In the genomic region with DNA sequence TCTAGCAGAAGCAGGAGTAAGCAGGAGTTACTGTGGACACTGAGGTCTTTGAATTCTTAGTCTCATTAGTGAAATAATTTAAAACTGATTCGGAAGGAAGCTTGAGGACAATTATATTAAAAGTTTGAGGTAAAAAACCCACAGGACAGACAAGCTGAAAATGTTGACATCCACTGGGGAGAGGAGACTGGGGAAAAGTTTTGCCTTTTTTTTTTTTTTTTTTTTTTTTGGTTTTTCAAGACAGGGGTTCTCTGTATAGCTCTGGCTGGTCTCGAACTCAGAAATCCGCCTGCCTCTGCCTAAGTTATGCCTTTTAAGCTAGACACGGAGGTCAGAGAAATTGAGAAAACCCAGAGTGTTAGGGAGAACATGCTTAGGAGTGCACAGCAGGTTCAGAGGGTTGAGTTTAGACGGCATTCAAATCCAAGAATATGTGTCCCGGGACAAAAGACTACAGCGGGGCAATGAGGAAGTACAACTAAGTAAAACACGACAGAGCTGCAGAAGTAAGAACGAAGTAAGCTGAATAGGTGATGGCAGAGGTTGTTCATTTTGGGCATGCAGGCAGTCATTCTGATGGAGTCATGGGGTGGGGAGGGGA, we compare ENCODE assay signal across 8 mouse cellular contexts. TPM values are rescaled to one million over a fixed set of nuclear protein-coding genes. Genes with fewer than 3 reads are reported as not detected.
DNase-seq lines count a peak whose midpoint lies in the region; ATAC-seq and TF ChIP-seq lines count a peak whose summit lies in the region.

No protein-coding gene starts in this region.

- TF ChIP-seq CTCF in heart, postnatal 0 days (IDR thresholded peaks at IDR 0.05; ENCODE audit: low read depth), result no peak

- peak overlapping the region; percentile 73 for H3K4me2 ChIP-seq in heart, postnatal 0 days (ENCODE audit: low read depth, low read length)
- peak overlapping the region; percentile 79 for H3K4me2 ChIP-seq in hindbrain, embryonic 14.5 days (replicated peaks)
- H3K4me2 ChIP-seq in midbrain, embryonic 13.5 days (replicated peaks), result peak overlapping the region; percentile 85

- no peak for ATAC-seq in heart, postnatal 0 days (ENCODE audit: insufficient read depth, low read depth)
- no peak for ATAC-seq in hindbrain, embryonic 14.5 days (ENCODE audit: low FRiP score)
- no peak for ATAC-seq in midbrain, embryonic 13.5 days

- H3K9ac ChIP-seq in heart, postnatal 0 days (replicated peaks; ENCODE audit: low read depth, low read length), result peak overlapping the region; percentile 61
- peak overlapping the region; percentile 49 for H3K9ac ChIP-seq in hindbrain, embryonic 14.5 days
- H3K9ac ChIP-seq in midbrain, embryonic 13.5 days (replicated peaks), result peak overlapping the region; percentile 67; the same call in 1 of the 2 replicates

- TF ChIP-seq EP300 in heart, postnatal 0 days (IDR thresholded peaks at IDR 0.05; ENCODE audit: low read depth), result no peak

- peak overlapping the region; percentile 65 for H3K4me3 ChIP-seq in heart, postnatal 0 days (ENCODE audit: low read depth, low read length)
- H3K4me3 ChIP-seq in hindbrain, embryonic 14.5 days (replicated peaks; ENCODE audit: low read length), result peak overlapping the region; percentile 47
- peak overlapping the region; percentile 63 for H3K4me3 ChIP-seq in midbrain, embryonic 13.5 days (replicated peaks)

- H3K36me3 ChIP-seq in heart, postnatal 0 days (replicated peaks; ENCODE audit: control insufficient read depth, insufficient read depth, low read length), result peaks cover 15% of the 10 kb centered on the region; the same call in 1 of the 2 replicates
- H3K36me3 ChIP-seq in hindbrain, embryonic 14.5 days (replicated peaks; ENCODE audit: control insufficient read depth, insufficient read depth), result no peaks in the 10 kb centered on the region
- no peaks in the 10 kb centered on the region; the same call in 1 of the 2 replicates for H3K36me3 ChIP-seq in midbrain, embryonic 13.5 days

- WGBS in heart, postnatal 0 days, result 86% methylated on average over 9 of the region's 9 CpGs
- WGBS in hindbrain, embryonic 14.5 days, result 92% methylated on average over 9 of the region's 9 CpGs
- WGBS in midbrain, embryonic 13.5 days, result 91% methylated on average over 9 of the region's 9 CpGs

- H3K27me3 ChIP-seq in heart, postnatal 0 days (ENCODE audit: control insufficient read depth, insufficient read depth, low read length), result no peaks in the 10 kb centered on the region
- H3K27me3 ChIP-seq in hindbrain, embryonic 14.5 days (ENCODE audit: control insufficient read depth, insufficient read depth, low read length), result no peaks in the 10 kb centered on the region
- no peaks in the 10 kb centered on the region for H3K27me3 ChIP-seq in midbrain, embryonic 13.5 days

- H3K9me3 ChIP-seq in heart, postnatal 0 days (replicated peaks; ENCODE audit: control insufficient read depth, low read length), result no peaks in the 10 kb centered on the region
- H3K9me3 ChIP-seq in hindbrain, embryonic 14.5 days (ENCODE audit: control insufficient read depth, low read length), result no peaks in the 10 kb centered on the region
- no peaks in the 10 kb centered on the region for H3K9me3 ChIP-seq in midbrain, embryonic 13.5 days

- H3K27ac ChIP-seq in heart, postnatal 0 days (ENCODE audit: low read depth), result peak overlapping the region; percentile 95
- peak overlapping the region; percentile 84; the same call in 1 of the 2 replicates for H3K27ac ChIP-seq in hindbrain, embryonic 14.5 days
- no peak overlapping the region for H3K27ac ChIP-seq in midbrain, embryonic 13.5 days

- peaks cover 15% of the 10 kb centered on the region for H3K4me1 ChIP-seq in heart, postnatal 0 days (ENCODE audit: control insufficient read depth, insufficient read depth)
- H3K4me1 ChIP-seq in hindbrain, embryonic 14.5 days (replicated peaks; ENCODE audit: control insufficient read depth, insufficient read depth, low read length), result peaks cover 18% of the 10 kb centered on the region
- H3K4me1 ChIP-seq in midbrain, embryonic 13.5 days (replicated peaks), result peaks cover 36% of the 10 kb centered on the region

- DNase-seq in heart, postnatal 0 days (ENCODE audit: low spot score), result no peak
- DNase-seq in heart, postnatal 4 days, result no peak
- peak; percentile 28 for DNase-seq in R1 (ENCODE audit: low read depth, low spot score)
- DNase-seq in hindbrain, embryonic 14.5 days (ENCODE audit: low spot score), result no peak
- DNase-seq in retina, embryonic 14.5 days (ENCODE audit: low spot score), result no peak
- DNase-seq in left cerebral cortex, adult 8-10 months (ENCODE audit: low spot score in 2 of 2), result no peak
- DNase-seq in spleen, postnatal 10 days (ENCODE audit: low spot score in 2 of 2), result no peak

RNA-seq across cellular contexts. Expression of gene 3110009E18Rik, which starts 1.0 kb away (rescaled TPM):
- total RNA-seq in heart, postnatal 0 days (2014; rRNA removed; ENCODE audit: low replicate concordance), result 11.5 TPM in 1 of 2 replicates, not detected in the other
- 11.3 and 11.4 TPM in 2 replicates for polyA plus RNA-seq in heart, postnatal 0 days (2015; fragmentation: Nextera tagmentation; extraction: Ambion mirVana)
- 10 to 100 TPM in 1 of 2 experiments, 1 to 10 TPM in 1; 6.6 to 10.3 TPM for total RNA-seq in heart, postnatal 4 days (2021)
- 14.5 and 16.3 TPM in 2 replicates for polyA plus RNA-seq in hindbrain, embryonic 14.5 days (2014; fragmentation: Nextera tagmentation; extraction: Ambion mirVana)
- polyA plus RNA-seq in midbrain, embryonic 13.5 days (2015; fragmentation: Nextera tagmentation; extraction: Ambion mirVana), result 20.7 and 21.8 TPM in 2 replicates
- total RNA-seq in left cerebral cortex, adult 8-10 months (2022), result 1 to 10 TPM; 4.8 to 7.3 (median 6.0) TPM

RNA-seq across cellular contexts. Expression of gene Dbi, which starts 1.2 kb away (rescaled TPM):
- total RNA-seq in heart, postnatal 0 days (2014; rRNA removed; ENCODE audit: low replicate concordance), result 261 and 316 TPM in 2 replicates
- polyA plus RNA-seq in heart, postnatal 0 days (2015; fragmentation: Nextera tagmentation; extraction: Ambion mirVana), result 1,218 and 1,378 TPM in 2 replicates
- 100 to 1,000 TPM; 404 to 419 TPM for total RNA-seq in heart, postnatal 4 days (2021)
- 1,408 and 1,660 TPM in 2 replicates for polyA plus RNA-seq in hindbrain, embryonic 14.5 days (2014; fragmentation: Nextera tagmentation; extraction: Ambion mirVana)
- 654 and 688 TPM in 2 replicates for polyA plus RNA-seq in midbrain, embryonic 13.5 days (2015; fragmentation: Nextera tagmentation; extraction: Ambion mirVana)
- 100 to 1,000 TPM; 223 to 389 (median 294) TPM for total RNA-seq in left cerebral cortex, adult 8-10 months (2022)

RNA-seq across cellular contexts. Expression of gene Tmem37, which starts 48.2 kb away (rescaled TPM):
- total RNA-seq in heart, postnatal 0 days (2014; rRNA removed; ENCODE audit: low replicate concordance), result 0.23 and 7.8 TPM in 2 replicates
- 6.8 and 6.9 TPM in 2 replicates for polyA plus RNA-seq in heart, postnatal 0 days (2015; fragmentation: Nextera tagmentation; extraction: Ambion mirVana)
- 1 to 10 TPM; 3.6 to 5.5 TPM for total RNA-seq in heart, postnatal 4 days (2021)
- 7.5 and 10.1 TPM in 2 replicates for polyA plus RNA-seq in hindbrain, embryonic 14.5 days (2014; fragmentation: Nextera tagmentation; extraction: Ambion mirVana)
- polyA plus RNA-seq in midbrain, embryonic 13.5 days (2015; fragmentation: Nextera tagmentation; extraction: Ambion mirVana), result 6.0 and 6.2 TPM in 2 replicates
- 1 to 10 TPM; 1.3 to 2.6 (median 2.2) TPM for total RNA-seq in left cerebral cortex, adult 8-10 months (2022)
